Mouse (Mus musculus): ENCODE measurements at regions not wholly inside any gene's neighbourhood (a gene's known extent, or its start where the extent isn't known, plus 50 kb on each side); places are given as distances from the start of the nearest gene placed in this dataset.

DNA sequence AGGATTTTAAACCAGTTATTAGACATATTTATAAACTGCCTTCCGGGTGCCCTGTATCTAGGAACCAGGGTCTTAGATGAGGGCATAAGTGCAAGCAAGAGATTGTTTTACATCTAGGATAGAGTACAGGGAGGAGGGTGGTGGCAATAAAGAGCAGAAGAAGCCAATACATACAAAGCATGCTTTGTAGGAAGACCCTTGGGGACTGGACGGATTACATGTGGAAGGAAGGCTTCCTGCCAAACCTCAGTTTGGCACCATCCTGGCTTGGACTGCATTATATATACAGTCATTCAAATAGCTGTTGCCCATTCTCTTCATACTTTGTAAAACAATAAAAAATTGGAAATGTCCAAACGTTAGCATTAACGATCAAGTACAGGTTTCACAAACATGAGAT is 184.7 kb upstream of the L3mbtl3 start:
- TF ChIP-seq EP300 (optimal IDR thresholded peaks at IDR 0.05) (no peak), CTCF (IDR thresholded peaks at IDR 0.05; ENCODE audit: low read depth) (no peak)
